Comparison of ENCODE assay signal across 11 mouse cellular contexts in the genomic region with DNA sequence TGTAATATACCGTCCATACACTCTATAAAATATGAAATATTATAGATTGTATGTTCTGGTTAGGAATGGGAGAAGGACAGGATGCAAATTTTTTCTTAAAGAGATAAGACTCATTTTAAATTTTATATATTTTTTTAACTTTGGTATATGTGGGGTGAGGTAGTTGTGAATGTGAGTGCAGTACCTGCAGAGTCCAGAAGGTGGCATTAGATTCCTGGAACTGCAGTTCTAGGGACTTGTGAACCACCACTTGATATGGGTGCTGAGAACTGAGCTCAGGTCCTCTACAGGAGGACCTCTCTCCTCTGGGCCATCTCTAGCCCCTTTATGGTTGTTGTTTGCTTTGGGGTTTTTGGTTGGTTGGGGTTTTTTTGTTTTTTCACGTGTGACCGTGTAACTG. TPM values are rescaled to one million over a fixed set of nuclear protein-coding genes. Genes with fewer than 3 reads are reported as not detected.
DNase-seq lines count a peak whose midpoint lies in the region; ATAC-seq and TF ChIP-seq lines count a peak whose summit lies in the region.
"Had no signal": no experiment of that assay in that cellular context is flagged by ENCODE, and none has a peak within 500 bp of the region (broad histone marks: within the 10 kb centered on the region; RNA-seq: fewer than 3 reads in every experiment).

No protein-coding gene starts in this region.

- H3K9me3 ChIP-seq in hindbrain, embryonic 16.5 days (ENCODE audit: control insufficient read depth, low read length) = no peaks in the 10 kb centered on the region
- H3K9me3 ChIP-seq: lung, embryonic 15.5 days had no signal

- POLR2A ChIA-PET in Patski (lab: Charles Lee) = no interaction called here

- H3K27ac ChIP-seq in layer of hippocampus, adult 2 months = no peak overlapping the region
- H3K27ac ChIP-seq in hindbrain, embryonic 16.5 days (ENCODE audit: low read depth, low read length) = no peak overlapping the region
- H3K27ac ChIP-seq: lung, embryonic 15.5 days had no signal

- H3K4me3 ChIP-seq in layer of hippocampus, adult 2 months = no peak overlapping the region
- no peak overlapping the region for H3K4me3 ChIP-seq in hindbrain, embryonic 16.5 days (ENCODE audit: low read length)
- H3K4me3 ChIP-seq: lung, embryonic 15.5 days had no signal

- H3K27me3 ChIP-seq in Patski = no peaks in the 10 kb centered on the region
- no peaks in the 10 kb centered on the region for H3K27me3 ChIP-seq in hindbrain, embryonic 16.5 days (replicated peaks; ENCODE audit: control insufficient read depth, insufficient read depth, low read length)
- H3K27me3 ChIP-seq: lung, embryonic 15.5 days had no signal

- peaks cover 7% of the 10 kb centered on the region for H3K36me3 ChIP-seq in hindbrain, embryonic 16.5 days (ENCODE audit: control insufficient read depth, insufficient read depth, low read length)

- TF ChIP-seq CTCF in layer of hippocampus, adult 2 months (conservative IDR thresholded peaks at IDR 0.05) = peak; percentile 65
- peak; percentile 64 for TF ChIP-seq CTCF in Patski (IDR thresholded peaks at IDR 0.05)

- ATAC-seq in Patski = no peak
- no peak for ATAC-seq in hindbrain, embryonic 16.5 days
- ATAC-seq: midbrain, embryonic 16.5 days had no signal

- in situ Hi-C loops in Patski (cut with MboI; ENCODE audit: low pct_unique_long_range_greater_than_20kb) = loop anchor here (10.0 kb wide), 1 partner anchor 139 kb away; no protein-coding TSS in a partner anchor

- WGBS in hindbrain, embryonic 16.5 days = 96% methylated on average over 3 of the region's 3 CpGs

- H3K4me1 ChIP-seq in hindbrain, embryonic 16.5 days (ENCODE audit: control insufficient read depth, insufficient read depth, low read depth, low read length) = no peaks in the 10 kb centered on the region

- H3K4me2 ChIP-seq in hindbrain, embryonic 16.5 days (ENCODE audit: low read length) = no peak overlapping the region
- H3K4me2 ChIP-seq: lung, embryonic 15.5 days had no signal

- no peak overlapping the region for H3K9ac ChIP-seq in hindbrain, embryonic 16.5 days (ENCODE audit: low read depth, low read length)
- H3K9ac ChIP-seq: lung, embryonic 15.5 days had no signal

- CTCF ChIA-PET in Patski (lab: Charles Lee) = interaction anchor here (1.2 kb wide), 1 partner anchor 9 kb away, joined by 3 read pairs; no protein-coding TSS in a partner anchor

- no peak for DNase-seq in layer of hippocampus, adult 2 months (ENCODE audit: low spot score in 2 of 2)
- DNase-seq in layer of hippocampus, postnatal 36 days = no peak
- DNase-seq in CD4-positive helper T cell, adult 2 months (ENCODE audit: low read depth, low spot score) = peak; percentile 27
- no peak for DNase-seq in Patski (ENCODE audit: low read depth, low spot score)
- DNase-seq in naive thymus-derived CD4-positive, alpha-beta T cell, adult 2 months (ENCODE audit: low read depth) = peak; percentile 54
- DNase-seq in spleen, postnatal 14 days (ENCODE audit: low spot score in 2 of 2) = no peak
- no peak for DNase-seq in embryo, embryonic 10 days (ENCODE audit: low spot score)
- DNase-seq: gastrocnemius, postnatal 36 days had no signal

RNA-seq across cellular contexts. Expression of a gene that starts 19.4 kb away (rescaled TPM):
- 1 to 10 TPM; 8.0 to 8.4 TPM for total RNA-seq in layer of hippocampus, adult 2 months (2021)
- 1 to 10 TPM; 7.3 to 8.5 TPM for total RNA-seq in layer of hippocampus, postnatal 36 days (2021)
- 32.5 TPM for polyA plus RNA-seq in Patski (2021)
- polyA plus RNA-seq in hindbrain, embryonic 16.5 days (2015; fragmentation: Nextera tagmentation; extraction: Ambion mirVana) = 21.1 and 23.4 TPM in 2 replicates

RNA-seq across cellular contexts. Expression of a gene that starts 19.4 kb away (rescaled TPM):
- under 1 TPM; 0.59 to 0.64 TPM for total RNA-seq in layer of hippocampus, adult 2 months (2021)
- under 1 TPM; 0.42 to 0.58 TPM for total RNA-seq in layer of hippocampus, postnatal 36 days (2021)
- polyA plus RNA-seq in Patski (2021) = 7.0 TPM
- 1.4 and 2.9 TPM in 2 replicates for polyA plus RNA-seq in hindbrain, embryonic 16.5 days (2015; fragmentation: Nextera tagmentation; extraction: Ambion mirVana)

RNA-seq across cellular contexts. Expression of a gene that starts 34.7 kb away (rescaled TPM):
- total RNA-seq in layer of hippocampus, adult 2 months (2021) = 10 to 100 TPM; 23.8 to 26.8 TPM
- 10 to 100 TPM; 22.4 to 23.5 TPM for total RNA-seq in layer of hippocampus, postnatal 36 days (2021)
- 83.5 TPM for polyA plus RNA-seq in Patski (2021)
- 38.7 and 43.7 TPM in 2 replicates for polyA plus RNA-seq in hindbrain, embryonic 16.5 days (2015; fragmentation: Nextera tagmentation; extraction: Ambion mirVana)

Comparison
In these comparisons a context has a peak if more than half of its experiments do, and no peak if none do; other contexts are left out.
1. DNase-seq: peak in CD4-positive helper T cell, adult 2 months (single experiment) and naive thymus-derived CD4-positive, alpha-beta T cell, adult 2 months (single experiment); none in layer of hippocampus, adult 2 months (0 of 2), layer of hippocampus, postnatal 36 days (0 of 2), Patski (single experiment), spleen, postnatal 14 days (0 of 2) and embryo, embryonic 10 days (single experiment).